Mouse (Mus musculus) mesoderm, embryonic 11.5 days (tissue): Measurements from ENCODE around the gene Tmem119.
"Not testable (repeated sequence)": the region's sequence is repeated elsewhere in the genome, so short reads cannot be mapped to it uniquely, and the experiment has no call there.

Experiments used
- DNase-seq: peaks from one replicate; pipeline ENCODE4 v3.0.0-alpha.2; 2012; ENCODE audit warnings: low read depth, low spot score

The Tmem119 gene

DNA sequence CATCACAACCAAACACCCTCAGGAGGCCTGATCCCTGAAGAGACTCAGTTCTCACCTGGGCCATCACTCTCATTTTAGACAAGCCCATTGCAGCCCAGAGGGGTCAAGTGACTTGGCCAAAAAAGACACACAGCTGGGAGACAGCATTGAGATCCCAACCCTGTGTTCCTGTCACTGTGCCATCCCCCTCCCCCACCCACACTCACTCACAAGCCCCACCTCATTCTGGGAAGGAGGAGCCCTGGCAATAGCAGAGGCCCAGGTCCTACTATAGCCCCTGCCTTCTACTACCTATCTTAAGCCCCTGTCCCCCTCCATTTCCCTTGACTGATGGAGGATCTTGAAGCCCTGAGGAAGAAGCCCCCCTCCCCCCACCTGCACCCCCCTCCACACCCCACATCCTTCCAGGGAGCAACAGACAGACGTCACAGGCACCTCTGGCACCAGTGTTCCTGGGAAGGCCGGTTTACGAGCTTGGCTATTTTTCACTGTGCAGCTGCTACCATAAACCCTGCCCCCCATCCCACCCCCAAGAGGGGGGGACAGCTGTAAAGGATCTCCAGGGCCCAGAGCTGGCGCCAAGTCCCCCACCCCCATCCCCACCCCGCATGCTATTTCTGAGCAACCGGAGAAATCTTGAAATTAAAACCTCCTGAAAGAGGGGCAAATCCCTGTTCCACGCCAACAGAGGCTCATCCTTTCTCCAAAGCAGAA lies 11.1 kb downstream of the Tmem119 start:
- DNase-seq, result peak; percentile 61

DNA sequence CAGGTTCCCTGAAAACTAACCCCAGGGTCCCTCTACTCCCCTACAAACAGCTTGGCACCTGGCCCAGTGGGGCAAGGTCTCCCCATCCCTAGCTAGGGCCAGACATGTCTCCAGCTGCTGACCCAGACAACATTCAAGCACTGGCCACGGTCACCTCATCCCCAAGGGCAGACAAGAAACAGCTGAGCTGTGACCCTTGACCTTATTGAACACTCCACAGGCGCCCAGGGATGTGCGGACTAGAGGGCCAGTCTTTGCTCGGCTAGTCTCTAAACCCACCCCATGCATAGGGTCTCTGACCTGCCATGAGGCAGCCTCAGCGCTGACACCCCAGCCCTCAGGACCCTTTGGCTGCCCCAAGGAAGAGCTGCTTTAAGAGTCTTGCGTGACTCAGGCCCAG lies 11.7 kb downstream of the Tmem119 start:
- no peak for DNase-seq

DNA sequence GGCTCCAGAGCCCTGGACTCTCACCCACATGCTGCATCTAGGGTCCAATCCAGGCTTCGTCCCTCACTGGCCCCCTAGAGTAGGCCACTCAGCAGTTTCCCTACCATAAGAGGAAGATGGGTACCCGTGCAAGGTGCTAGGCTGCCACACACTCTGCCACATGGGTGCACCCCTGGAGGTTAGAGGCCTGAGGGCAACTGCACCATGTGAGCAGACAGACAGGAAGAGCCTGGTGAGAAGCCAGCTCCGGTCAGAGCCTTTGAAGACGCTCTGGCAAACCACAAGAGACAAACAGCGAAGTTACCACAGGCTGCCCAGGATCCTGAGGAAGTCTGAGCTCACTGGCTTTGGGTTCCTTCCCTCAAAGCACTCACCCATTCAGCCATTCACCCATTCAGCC lies 13.3 kb downstream of the Tmem119 start:
- no peak for DNase-seq

DNA sequence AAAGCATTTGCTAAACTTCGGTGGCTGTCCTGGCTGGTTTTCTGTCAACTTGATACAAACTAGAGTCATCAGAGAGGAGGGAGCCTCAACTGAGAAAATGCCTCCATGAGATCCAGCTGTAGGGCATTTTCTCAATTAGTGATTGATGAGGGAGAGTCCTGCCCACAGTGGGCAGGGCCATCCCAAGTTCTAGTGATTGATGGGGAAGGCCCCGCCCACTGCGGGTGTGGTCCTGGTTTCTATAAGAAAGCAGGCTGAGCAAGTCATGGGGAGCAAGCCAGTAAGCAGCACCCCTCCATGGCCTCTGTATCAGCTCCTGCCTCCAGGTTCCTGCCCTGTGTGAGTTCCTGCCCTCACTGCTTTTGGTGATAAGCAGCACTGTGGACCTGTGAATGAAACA lies 16.2 kb downstream of the Tmem119 start:
- not testable (repeated sequence) for DNase-seq

DNA sequence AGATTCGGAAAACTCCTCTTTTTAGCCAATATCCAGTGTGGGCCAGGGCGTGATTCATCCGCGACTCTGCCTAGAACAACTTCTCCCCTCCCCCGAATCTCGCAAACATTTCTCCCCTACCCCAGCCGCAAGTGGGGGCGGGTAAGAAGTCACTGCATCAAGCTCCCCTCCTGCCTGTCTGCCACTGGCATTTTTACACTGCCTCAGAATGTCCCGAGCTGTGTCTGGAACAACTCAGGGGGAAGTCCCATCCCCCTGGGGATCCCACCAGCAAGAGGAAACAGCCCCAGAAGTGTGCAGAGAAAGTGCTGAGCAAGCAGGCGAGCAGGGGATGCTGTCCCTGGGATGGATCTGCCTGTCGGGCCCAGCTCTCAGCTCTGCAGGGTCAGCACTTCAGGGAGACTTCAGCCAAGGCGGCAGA lies 16.7 kb downstream of the Tmem119 start:
- DNase-seq, result peak; percentile 59

DNA sequence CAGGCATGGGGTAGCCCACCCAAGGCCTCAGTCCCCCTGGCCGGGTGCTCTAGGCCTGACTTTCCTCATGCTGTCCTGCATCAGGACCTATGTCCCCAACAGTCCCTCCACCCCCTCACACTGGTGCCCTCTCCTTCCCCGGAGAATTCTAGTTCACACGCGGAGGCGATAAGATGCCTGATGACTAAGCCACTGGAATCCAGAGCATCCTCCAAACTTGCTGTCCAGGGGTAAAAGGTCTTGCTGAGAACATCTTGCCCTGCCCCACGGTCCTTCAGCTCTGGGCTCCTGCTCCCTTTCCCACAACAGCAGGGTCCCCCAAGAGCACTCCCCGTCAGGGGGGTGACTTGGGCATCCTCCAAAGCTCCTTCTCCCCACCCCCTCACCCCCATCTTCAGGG lies 17.7 kb downstream of the Tmem119 start:
- no peak for DNase-seq

DNA sequence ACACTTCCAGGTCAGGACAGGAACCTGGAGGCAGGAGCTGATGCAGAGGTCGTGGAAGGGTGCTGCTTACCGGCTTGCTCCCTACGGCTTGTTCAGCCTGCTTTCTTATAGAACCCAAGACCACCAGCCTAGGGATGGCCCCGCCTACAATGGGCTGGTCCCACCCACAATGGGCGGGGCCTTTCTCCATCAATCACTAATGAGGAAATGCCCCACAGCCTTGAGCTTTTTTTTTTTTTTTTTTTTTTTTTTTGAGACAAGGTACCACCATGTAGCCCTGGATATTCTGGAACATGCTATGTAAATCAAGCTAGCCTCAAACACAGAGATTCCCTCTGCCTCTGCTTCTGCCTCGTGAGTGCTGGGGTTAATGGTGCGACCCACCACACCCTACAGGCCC lies 18.4 kb downstream of the Tmem119 start:
- DNase-seq, result no peak

DNA sequence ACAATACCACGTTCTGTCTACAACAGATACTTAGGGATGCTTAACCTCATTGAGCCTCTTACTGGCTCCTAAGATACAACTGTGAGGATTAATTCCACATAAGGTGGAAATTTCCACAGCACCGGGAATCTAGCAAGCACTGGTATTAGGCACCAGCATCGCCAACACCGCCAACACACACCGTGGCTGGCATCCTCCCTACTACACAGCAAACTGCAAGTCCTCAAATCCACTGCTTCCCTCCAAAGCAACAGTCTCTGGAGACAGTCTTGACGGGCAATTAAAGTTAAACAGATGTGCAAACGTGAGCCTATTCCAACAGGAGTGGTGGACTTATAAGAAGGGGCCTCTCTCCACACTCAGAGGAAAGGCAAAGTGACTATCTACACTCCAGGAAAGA lies 19.1 kb downstream of the Tmem119 start:
- no peak for DNase-seq

DNA sequence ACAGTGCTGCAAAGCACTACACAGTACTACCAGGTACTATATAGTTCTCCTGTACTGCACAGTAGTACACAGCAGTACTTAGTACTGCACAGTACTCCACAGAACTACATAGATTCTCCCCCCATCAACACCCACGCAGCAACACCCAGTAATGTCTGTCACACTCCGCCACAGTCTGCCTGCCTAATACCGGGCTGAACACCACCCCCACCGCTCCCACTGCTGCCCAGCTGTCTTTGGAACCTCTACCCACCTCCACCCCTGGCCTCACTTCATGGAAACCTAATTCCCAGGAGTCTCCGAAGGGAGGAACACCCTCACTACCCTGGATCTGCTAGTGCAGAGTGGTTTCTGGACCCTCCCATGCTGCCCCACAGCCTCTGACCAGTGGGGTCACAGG lies 19.6 kb downstream of the Tmem119 start:
- DNase-seq, result no peak

DNA sequence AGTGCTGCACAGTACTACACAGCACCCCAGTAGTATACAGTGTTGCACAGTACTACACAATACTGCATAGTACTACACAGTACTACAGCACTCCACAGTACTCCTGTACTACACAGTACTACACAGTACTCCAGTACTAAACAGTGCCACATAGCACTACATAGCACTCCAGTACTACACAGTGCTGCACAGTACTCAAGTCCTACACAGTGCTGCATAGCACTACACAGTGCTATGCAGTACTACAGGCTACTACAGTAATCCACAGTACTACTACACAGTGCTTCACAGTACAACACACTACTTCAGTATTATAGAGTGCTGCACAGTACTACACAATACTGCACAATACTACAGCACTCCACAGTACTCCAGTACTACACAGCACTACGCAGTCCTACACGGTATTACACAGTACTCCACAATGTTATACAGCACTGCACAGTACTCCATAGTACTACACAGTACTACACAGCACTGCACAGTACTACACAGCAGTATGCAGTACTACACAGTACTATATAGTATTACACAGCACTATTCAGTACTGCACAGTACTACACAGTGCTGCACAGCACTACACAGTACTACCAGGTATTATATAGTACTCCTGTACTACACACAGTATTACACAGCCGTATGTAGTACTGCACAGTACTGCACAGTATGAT lies 20.1 kb downstream of the Tmem119 start:
- DNase-seq, result no peak

DNA sequence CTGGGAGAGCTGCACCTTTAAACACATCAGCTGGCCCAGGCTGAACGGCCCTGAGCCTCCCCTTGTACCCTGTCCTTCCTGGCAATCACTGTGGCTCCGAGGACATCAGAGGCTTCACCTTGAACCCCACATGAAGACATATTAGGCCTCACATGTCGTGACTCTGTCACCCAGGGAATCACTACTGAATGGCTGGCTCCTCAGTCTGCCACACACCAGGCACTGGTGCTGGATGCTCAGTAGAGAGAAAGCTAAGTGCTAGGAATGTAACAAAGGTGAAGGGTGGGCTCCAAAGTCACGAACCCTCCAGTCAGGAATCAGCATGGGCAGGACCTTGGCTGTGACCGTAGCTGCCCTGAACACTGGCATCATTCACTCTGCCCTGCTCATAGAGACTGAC lies 20.7 kb downstream of the Tmem119 start:
- DNase-seq, result no peak

DNA sequence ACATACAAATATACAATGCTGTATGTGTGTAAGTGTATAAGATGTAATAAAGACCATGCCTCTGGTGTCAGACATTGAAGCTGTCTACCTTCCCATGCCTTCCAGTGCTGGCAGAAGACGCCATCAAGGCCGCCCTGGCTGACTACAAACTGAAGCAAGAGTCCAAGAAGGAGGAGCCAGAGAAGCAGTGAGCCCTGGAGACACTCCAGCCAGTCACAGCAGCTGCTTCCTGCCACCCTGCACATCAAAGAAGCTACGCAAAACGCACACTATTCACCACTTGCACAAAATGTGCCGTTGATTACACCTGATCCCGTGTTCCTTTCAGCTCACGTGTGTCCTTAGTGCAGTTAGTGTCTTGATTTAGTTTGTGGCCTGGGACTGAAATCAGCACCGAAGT lies 22.6 kb downstream of the Tmem119 start:
- DNase-seq, result not testable (repeated sequence)

DNA sequence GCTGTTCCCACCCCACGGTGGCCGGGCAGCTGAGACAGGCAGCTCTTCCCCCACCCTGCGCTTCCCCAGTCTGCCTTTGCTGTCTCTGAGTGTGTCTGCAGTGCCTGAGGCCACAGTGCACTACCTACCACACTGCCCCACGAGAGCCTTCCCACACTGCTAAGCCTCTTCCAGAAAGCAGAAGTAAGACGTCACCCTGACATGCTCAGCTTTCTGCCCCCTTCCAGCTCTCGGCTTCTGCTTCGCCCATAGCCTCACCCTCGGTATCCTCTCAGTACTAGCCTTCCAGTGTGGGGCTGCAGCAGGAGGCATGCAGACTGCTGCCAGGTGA lies 23.5 kb downstream of the Tmem119 start:
- DNase-seq, result no peak

DNA sequence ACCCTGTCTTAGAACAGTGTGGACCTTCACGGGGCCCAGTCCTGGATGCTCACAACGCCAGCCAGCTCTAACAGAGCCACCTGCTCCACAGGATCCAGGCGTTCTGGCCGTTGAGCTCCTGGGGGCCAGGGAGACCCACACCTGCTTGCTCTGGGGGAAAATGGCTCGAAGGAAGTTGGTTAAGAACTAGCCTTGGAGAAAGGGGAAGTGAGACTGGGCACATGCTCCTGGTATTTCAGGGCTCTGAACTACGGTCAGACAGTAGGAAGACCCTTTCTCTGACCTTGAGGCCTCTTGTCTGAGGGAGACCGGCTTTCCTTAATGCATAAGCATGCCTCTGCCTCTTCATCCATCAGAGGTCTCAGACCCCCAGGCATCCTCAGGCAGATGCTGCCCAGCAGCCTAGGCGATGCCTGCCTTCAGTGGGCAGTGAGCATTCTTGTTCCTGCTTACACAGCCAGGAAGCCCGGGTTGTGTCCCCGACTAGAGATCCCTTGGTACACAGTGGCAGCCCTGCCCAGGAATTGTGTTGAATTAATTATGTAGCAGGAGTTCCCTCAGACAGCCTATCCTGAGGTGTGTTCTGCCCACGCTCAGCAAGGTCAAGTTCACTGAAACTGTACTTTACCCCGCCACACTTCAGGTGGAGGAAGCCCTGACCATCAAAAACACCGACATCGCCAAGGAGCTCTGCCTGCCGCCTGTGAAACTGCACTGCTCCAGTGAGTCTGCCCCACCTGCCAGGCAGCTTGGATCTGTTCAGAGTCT lies 24.0 kb downstream of the Tmem119 start:
- DNase-seq, result no peak

DNA sequence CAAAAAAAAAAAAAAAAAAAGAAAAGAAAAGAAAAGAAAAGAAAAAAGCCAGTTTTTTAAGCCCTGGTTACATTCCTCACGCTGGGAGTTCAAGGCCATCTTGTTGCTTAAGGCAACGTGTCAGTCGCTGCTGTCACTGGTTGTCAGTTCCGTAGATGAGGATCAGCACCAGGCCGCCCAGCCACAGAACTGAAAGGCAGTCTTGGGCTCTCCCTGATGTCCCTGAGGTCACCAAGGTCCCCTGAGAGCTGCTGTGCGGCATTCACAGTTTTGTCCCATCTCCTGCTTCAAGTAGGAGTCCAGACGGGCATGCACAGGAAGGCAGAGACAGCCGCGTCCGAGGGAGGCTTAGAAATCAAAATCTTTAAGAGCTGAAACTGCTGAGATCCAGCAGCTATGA lies 24.7 kb downstream of the Tmem119 start:
- DNase-seq, result no peak

DNA sequence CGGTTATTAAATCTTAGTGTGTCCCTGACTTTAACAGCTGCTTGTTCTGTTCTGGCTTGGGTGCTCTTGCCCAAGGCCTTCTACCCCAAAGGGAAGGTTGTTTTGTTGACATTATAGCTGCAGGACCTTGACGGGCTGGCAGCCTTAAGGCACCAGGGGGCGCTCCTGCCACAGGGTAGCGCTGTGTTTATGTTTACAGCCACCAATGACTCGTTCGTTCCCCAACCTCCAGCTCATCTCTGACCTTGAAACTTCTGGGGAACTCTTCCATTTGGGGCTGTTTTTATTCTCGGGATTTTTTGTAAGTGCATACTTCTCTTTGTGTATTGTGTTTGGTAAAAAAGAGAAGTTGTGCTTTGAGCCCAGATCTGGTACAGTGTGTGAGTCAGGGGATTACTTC lies 26.7 kb downstream of the Tmem119 start:
- peak; percentile 87 for DNase-seq

DNA sequence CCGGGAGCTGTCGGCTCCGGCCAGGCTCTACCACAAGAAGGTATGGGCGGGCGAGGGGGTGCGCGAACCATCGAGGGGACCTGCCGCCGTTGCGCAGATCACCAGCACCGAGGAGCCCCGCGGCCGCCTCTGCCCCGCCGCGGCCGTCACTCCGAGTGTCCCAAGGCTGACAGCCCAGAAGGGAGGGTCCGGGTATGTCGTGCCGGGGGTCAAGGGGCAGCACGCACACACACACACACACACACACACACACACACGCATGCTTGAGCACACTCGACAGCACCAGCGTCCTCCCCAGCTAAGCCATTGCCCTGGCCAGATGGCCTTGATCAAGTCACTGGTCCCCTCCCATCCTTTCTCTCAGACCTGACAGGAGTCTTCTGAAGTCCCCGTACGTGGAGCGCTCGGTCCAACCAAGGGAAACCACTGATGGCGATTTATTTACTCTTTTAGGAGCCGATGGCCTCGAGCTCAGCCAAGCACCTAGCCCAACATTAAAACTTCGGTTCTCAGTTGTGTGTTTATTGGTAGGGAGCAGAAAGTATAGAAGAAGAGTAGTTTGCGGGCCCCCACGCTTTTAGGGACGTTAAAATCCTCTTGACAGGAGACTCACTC lies 27.3 kb downstream of the Tmem119 start:
- no peak for DNase-seq

DNA sequence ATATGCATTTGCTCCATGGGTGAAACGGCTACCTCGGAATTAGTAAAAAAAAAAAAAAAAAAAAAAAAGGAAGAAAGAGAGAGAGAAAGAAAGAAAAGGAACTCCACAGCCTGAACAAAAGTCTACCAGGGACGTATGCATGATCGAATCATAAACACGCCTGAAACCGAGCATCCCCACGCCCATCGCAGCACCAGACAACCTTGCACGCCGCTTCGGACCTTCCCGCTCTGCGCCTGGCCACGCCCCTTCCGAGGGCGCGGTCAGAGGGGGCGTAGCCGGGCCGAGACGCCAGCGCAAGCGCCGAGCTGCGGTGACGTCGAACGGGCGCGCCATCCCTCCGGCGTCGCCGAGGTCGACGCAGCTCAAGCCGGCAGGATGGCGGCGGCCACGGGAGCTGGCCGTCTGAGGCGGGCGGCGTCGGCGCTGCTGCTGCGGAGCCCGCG lies 27.8 kb downstream of the Tmem119 start, which contains the start of the genes Sart3 and Iscu:
TSS of gene Sart3 (minus strand) at position 61 of the 446 bp plus-strand sequence.
TSS of gene Iscu (plus strand) at position 299 of the 446 bp plus-strand sequence.
- peak; percentile 98 for DNase-seq

DNA sequence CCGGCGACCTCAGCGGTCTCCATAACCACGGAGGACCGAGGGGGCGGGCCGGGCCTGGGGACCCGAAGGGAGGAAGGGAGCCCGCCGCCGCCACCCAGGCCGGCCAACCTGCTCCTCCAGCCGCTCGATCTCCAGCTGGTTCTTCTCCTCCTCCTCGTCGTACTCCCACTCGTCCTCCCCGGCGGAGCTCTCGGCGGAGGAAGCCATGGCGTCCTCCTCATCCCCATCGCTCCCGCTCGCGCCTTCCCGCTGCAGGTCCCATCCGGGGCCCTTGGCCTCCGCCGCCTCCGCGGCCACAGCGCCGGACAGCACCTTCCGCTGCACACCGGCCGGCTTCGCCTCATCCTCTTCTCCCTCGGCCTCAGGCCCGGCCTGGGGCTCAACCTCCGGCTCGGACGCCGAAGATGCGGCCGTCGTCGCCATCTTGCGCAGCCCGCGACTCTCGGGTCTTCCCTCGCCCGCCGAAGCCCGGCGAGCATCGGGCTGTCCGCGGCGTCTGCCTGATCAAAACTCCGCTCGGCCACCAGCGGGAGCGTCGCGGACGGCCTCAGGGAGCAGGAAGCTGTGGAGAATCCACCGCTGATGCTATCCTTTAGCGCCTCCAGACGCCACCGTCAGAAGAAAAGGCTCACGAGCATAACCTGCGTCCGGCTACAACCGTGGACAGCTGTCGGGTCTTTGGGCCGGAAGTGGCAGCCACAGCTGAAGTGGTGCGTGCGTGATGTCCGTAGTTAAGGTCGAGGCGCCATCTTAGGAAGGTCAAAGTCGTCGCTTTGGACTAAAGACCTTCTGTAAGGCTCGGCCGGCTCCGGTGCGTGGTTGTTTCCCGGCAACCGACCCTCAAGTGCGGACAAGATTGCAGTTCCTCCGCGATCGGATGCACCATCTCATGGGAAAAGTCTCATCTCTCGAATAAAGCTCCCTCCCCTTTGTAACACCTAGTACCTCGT lies 28.8 kb downstream of the Tmem119 start:
- peak; percentile 90 for DNase-seq

DNA sequence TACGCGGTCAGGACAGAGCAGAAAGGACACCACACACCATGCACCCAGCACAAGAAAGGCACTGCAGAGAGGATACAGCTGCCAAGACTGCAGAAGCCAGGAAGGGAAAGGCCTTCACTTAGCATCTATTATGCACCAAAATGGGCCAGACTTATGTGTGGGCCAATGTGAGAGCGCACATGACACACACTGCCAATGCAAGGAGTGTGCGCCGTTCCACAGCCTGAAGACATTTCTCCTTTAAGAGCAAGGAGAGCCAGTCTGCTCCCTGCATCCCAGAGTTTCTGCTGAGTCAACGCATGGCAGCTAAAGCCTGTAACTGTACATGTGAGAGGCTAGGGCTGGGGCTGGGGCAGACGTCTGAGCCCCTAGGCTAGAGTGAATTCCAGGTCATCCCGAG lies 31.5 kb downstream of the Tmem119 start:
- DNase-seq, result no peak
